Mouse (Mus musculus) MEL (cell line): ENCODE measurements around the gene Nfix. TPM values are rescaled to one million over a fixed set of nuclear protein-coding genes. Genes with fewer than 3 reads are reported as not detected.

ENCODE experiments used
- DNase-seq: peaks from one replicate; pipeline ENCODE4 v3.0.0; 2011; ENCODE audit warnings: low read depth, low spot score
- H3K27ac ChIP-seq: 2 replicates; pipeline ENCODE4 v1.5.1; 2012; ENCODE audit warnings: low read depth, mild to moderate bottlenecking, control low read depth, low read length, moderate library complexity; ENCODE audit not compliant: control insufficient read depth
- H3K27me3 ChIP-seq, 2 experiments: fragments of 150-350 bp in 1 of 2; sonication (generic) in 1 of 2; 2 replicates each; pipeline ENCODE4 v1.6.1; 2012; ENCODE audit warnings: low read length in 2 of 2, mild to moderate bottlenecking in 2 of 2, improper control_type of control experiment in 1 of 2, moderate library complexity in 1 of 2; ENCODE audit not compliant: insufficient read depth in 2 of 2, control insufficient read depth in 1 of 2
- H3K36me3 ChIP-seq, 2 experiments: 2 replicates each; pipeline ENCODE4 v1.6.1; 2012 to 2014; ENCODE audit warnings: low read length in 2 of 2, improper control_type of control experiment in 1 of 2, inconsistent platforms in 1 of 2, mild to moderate bottlenecking in 1 of 2; ENCODE audit not compliant: insufficient read depth in 2 of 2, control insufficient read depth in 1 of 2
- H3K4me1 ChIP-seq, 2 experiments: fragments of 150-350 bp in 1 of 2; sonication (generic) in 1 of 2; 2 replicates each; pipeline ENCODE4 v1.6.1; 2012; ENCODE audit warnings: low read length in 2 of 2, improper control_type of control experiment in 1 of 2, mild to moderate bottlenecking in 1 of 2; ENCODE audit not compliant: insufficient read depth in 2 of 2, control insufficient read depth in 1 of 2
- H3K4me3 ChIP-seq, 2 experiments: fragments of 150-350 bp in 1 of 2; sonication (generic) in 1 of 2; 2 replicates each; pipeline ENCODE4 v1.5.1; 2012; ENCODE audit warnings: low read depth in 2 of 2, low read length in 2 of 2, mild to moderate bottlenecking in 2 of 2, moderate library complexity in 2 of 2, control low read depth in 1 of 2, improper control_type of control experiment in 1 of 2; ENCODE audit not compliant: control insufficient read depth in 1 of 2, insufficient read depth in 1 of 2
- H3K79me2 ChIP-seq: 2 replicates; pipeline ENCODE4 v1.6.1; 2012; ENCODE audit warnings: mild to moderate bottlenecking, low read length, moderate library complexity; ENCODE audit not compliant: control insufficient read depth, poor library complexity, insufficient read depth
- H3K9ac ChIP-seq: 2 replicates; pipeline ENCODE4 v1.6.1; 2012; ENCODE audit warnings: low read depth, mild to moderate bottlenecking, control low read depth, low read length, moderate library complexity; ENCODE audit not compliant: control insufficient read depth, poor library complexity, severe bottlenecking
- H3K9me3 ChIP-seq: fragments of 150-350 bp; sonication (generic); replicated peaks from 2 replicates; pipeline ENCODE4 v1.6.1; 2012; ENCODE audit warnings: mild to moderate bottlenecking, low read length, improper control_type of control experiment, moderate library complexity; ENCODE audit not compliant: insufficient read depth
- BHLHE40 ChIP-seq: IDR thresholded peaks from 2 replicates; pipeline ENCODE4 v1.6.1; 2012; ENCODE audit warnings: low read depth, mild to moderate bottlenecking, inconsistent platforms, low read length, improper control_type of control experiment, borderline replicate concordance
- CHD1 ChIP-seq: IDR thresholded peaks from 2 replicates; pipeline ENCODE4 v1.6.1; 2012; ENCODE audit warnings: low read depth, mild to moderate bottlenecking, inconsistent platforms, low read length, improper control_type of control experiment
- CTCF ChIP-seq, 3 experiments: IDR thresholded peaks in 2 of 3; conservative IDR thresholded peaks in 1 of 3; 2 replicates each; pipeline ENCODE4 v1.5.1; 2011 to 2012; ENCODE audit warnings: low read length in 3 of 3, low read depth in 2 of 3, mild to moderate bottlenecking in 2 of 3, improper control_type of control experiment in 1 of 3, inconsistent platforms in 1 of 3, mixed read lengths in 1 of 3, moderate library complexity in 1 of 3; ENCODE audit not compliant: control insufficient read depth in 1 of 3, insufficient read depth in 1 of 3, poor library complexity in 1 of 3, severe bottlenecking in 1 of 3
- E2F4 ChIP-seq: IDR thresholded peaks from 2 replicates; pipeline ENCODE4 v1.6.1; 2011; ENCODE audit warnings: low read depth, low read length, improper control_type of control experiment, borderline replicate concordance
- ELF1 ChIP-seq: IDR thresholded peaks from 2 replicates; pipeline ENCODE4 v1.6.1; 2014; ENCODE audit warnings: low read depth, mild to moderate bottlenecking, inconsistent platforms, low read length, improper control_type of control experiment, moderate library complexity
- EP300 ChIP-seq, 2 experiments: IDR thresholded peaks; 2 replicates each; pipeline ENCODE4 v1.6.1; 2011; ENCODE audit warnings: improper control_type of control experiment in 2 of 2, low read length in 2 of 2, low read depth in 1 of 2, mild to moderate bottlenecking in 1 of 2
- GABPA ChIP-seq: IDR thresholded peaks from 2 replicates; pipeline ENCODE4 v1.6.1; 2012; ENCODE audit warnings: low read depth, mild to moderate bottlenecking, inconsistent platforms, low read length, improper control_type of control experiment, moderate library complexity
- GATA1 ChIP-seq: IDR thresholded peaks from 2 replicates; pipeline ENCODE4 v1.6.1; 2011; ENCODE audit warnings: low read depth, low read length, improper control_type of control experiment
- HCFC1 ChIP-seq: IDR thresholded peaks from 2 replicates; pipeline ENCODE4 v1.6.1; 2012; ENCODE audit warnings: low read depth, mild to moderate bottlenecking, inconsistent platforms, low read length, improper control_type of control experiment, moderate library complexity
- JUND ChIP-seq: IDR thresholded peaks from 2 replicates; pipeline ENCODE4 v1.6.1; 2011; ENCODE audit warnings: low read depth, mild to moderate bottlenecking, improper control_type of control experiment, low read length
- KAT2A ChIP-seq: conservative IDR thresholded peaks from 2 replicates; pipeline ENCODE4 v1.6.1; 2012; ENCODE audit warnings: low read depth, low read length, improper control_type of control experiment, inconsistent platforms
- MAX ChIP-seq: IDR thresholded peaks from 2 replicates; pipeline ENCODE4 v1.6.1; 2011; ENCODE audit warnings: low read length, improper control_type of control experiment
- MAZ ChIP-seq: IDR thresholded peaks from 2 replicates; pipeline ENCODE4 v1.6.1; 2012; ENCODE audit warnings: low read depth, mild to moderate bottlenecking, inconsistent platforms, low read length, improper control_type of control experiment
- MXI1 ChIP-seq: IDR thresholded peaks from 2 replicates; pipeline ENCODE4 v1.6.1; 2011; ENCODE audit warnings: mild to moderate bottlenecking, low read depth, low read length, improper control_type of control experiment
- NELFE ChIP-seq: IDR thresholded peaks from 2 replicates; pipeline ENCODE4 v1.6.1; 2011; ENCODE audit warnings: low read depth, low read length, improper control_type of control experiment
- NRF1 ChIP-seq: IDR thresholded peaks from 2 replicates; pipeline ENCODE4 v1.6.1; 2014; ENCODE audit warnings: low read depth, mild to moderate bottlenecking, inconsistent platforms, low read length, improper control_type of control experiment, moderate library complexity; ENCODE audit not compliant: poor library complexity, insufficient read depth, severe bottlenecking
- POLR2A ChIP-seq, 2 experiments: IDR thresholded peaks; 2 replicates each; pipeline ENCODE4 v1.6.1; 2011 to 2012; ENCODE audit warnings: low read length in 2 of 2, mild to moderate bottlenecking in 2 of 2, control low read depth in 1 of 2, improper control_type of control experiment in 1 of 2, low read depth in 1 of 2, moderate library complexity in 1 of 2; ENCODE audit not compliant: control insufficient read depth in 1 of 2, insufficient read depth in 1 of 2, poor library complexity in 1 of 2
- POLR2AphosphoS2 ChIP-seq: IDR thresholded peaks from 2 replicates; pipeline ENCODE4 v1.6.1; 2011; ENCODE audit warnings: low read length, improper control_type of control experiment
- POLR2AphosphoS5 ChIP-seq: IDR thresholded peaks from 2 replicates; pipeline ENCODE4 v1.6.1; 2012; ENCODE audit warnings: low read depth, borderline replicate concordance, mild to moderate bottlenecking, inconsistent platforms, low read length, moderate library complexity, mixed read lengths
- SIN3A ChIP-seq: IDR thresholded peaks from 2 replicates; pipeline ENCODE4 v1.6.1; 2012; ENCODE audit warnings: low read length, improper control_type of control experiment, inconsistent platforms
- TAL1 ChIP-seq: IDR thresholded peaks from 2 replicates; pipeline ENCODE4 v1.6.1; 2012; ENCODE audit warnings: mild to moderate bottlenecking, inconsistent platforms, low read length, moderate library complexity, mixed read lengths
- TBP ChIP-seq: IDR thresholded peaks from 2 replicates; pipeline ENCODE4 v1.8.0; 2011; ENCODE audit warnings: low read depth, low read length, improper control_type of control experiment
- TCF12 ChIP-seq: IDR thresholded peaks from 2 replicates; pipeline ENCODE4 v1.6.1; 2014; ENCODE audit warnings: low read depth, mild to moderate bottlenecking, inconsistent platforms, low read length, improper control_type of control experiment, moderate library complexity
- USF1 ChIP-seq: IDR thresholded peaks from 2 replicates; pipeline ENCODE4 v1.6.1; 2014; ENCODE audit warnings: low read depth, mild to moderate bottlenecking, inconsistent platforms, low read length, improper control_type of control experiment, moderate library complexity
- USF2 ChIP-seq, 2 experiments: IDR thresholded peaks; 2 replicates each; pipeline ENCODE4 v1.6.1; 2011 to 2012; ENCODE audit warnings: improper control_type of control experiment in 2 of 2, low read length in 2 of 2, borderline replicate concordance in 1 of 2, inconsistent platforms in 1 of 2, low read depth in 1 of 2, mild to moderate bottlenecking in 1 of 2; ENCODE audit not compliant: insufficient read depth in 1 of 2
- ZC3H11A ChIP-seq: IDR thresholded peaks from 2 replicates; pipeline ENCODE4 v1.6.1; 2012; ENCODE audit warnings: low read depth, mild to moderate bottlenecking, inconsistent platforms, low read length, improper control_type of control experiment
- ZKSCAN1 ChIP-seq: IDR thresholded peaks from 2 replicates; pipeline ENCODE4 v1.6.1; 2012; ENCODE audit warnings: low read depth, mild to moderate bottlenecking, inconsistent platforms, low read length, improper control_type of control experiment, moderate library complexity
- ZMIZ1 ChIP-seq: IDR thresholded peaks from 2 replicates; pipeline ENCODE4 v1.6.1; 2012; ENCODE audit warnings: low read depth, mild to moderate bottlenecking, inconsistent platforms, low read length, improper control_type of control experiment, moderate library complexity
- ZNF384 ChIP-seq: IDR thresholded peaks from 2 replicates; pipeline ENCODE4 v1.6.1; 2012; ENCODE audit warnings: low read depth, mild to moderate bottlenecking, inconsistent platforms, low read length, improper control_type of control experiment
- polyA plus RNA-seq, 2 experiments: library from polyadenylated mRNA; stranded (reverse) in 1 of 2; unstranded in 1 of 2; fragments of >175 nt in 1 of 2; fragments of >200 nt in 1 of 2; gene quantifications; 2 replicates each; pipeline versions ENCODE4 v1.2.1 to v1.2.4; 2012; ENCODE audit warnings: low replicate concordance in 2 of 2, low read depth in 1 of 2; ENCODE audit not compliant: insufficient read length in 2 of 2, insufficient read depth in 1 of 2, missing spikeins in 1 of 2
- total RNA-seq: library from RNA; depleted of rRNA; stranded (reverse); fragments of 300-350 nt; gene quantifications from 2 replicates; pipeline ENCODE4 v1.2.3, GENCODE M21; 2012

The Nfix gene
- total and polyA plus RNA-seq, 3 experiments: 14.4 to 29.1 TPM; not detected in 1

DNA sequence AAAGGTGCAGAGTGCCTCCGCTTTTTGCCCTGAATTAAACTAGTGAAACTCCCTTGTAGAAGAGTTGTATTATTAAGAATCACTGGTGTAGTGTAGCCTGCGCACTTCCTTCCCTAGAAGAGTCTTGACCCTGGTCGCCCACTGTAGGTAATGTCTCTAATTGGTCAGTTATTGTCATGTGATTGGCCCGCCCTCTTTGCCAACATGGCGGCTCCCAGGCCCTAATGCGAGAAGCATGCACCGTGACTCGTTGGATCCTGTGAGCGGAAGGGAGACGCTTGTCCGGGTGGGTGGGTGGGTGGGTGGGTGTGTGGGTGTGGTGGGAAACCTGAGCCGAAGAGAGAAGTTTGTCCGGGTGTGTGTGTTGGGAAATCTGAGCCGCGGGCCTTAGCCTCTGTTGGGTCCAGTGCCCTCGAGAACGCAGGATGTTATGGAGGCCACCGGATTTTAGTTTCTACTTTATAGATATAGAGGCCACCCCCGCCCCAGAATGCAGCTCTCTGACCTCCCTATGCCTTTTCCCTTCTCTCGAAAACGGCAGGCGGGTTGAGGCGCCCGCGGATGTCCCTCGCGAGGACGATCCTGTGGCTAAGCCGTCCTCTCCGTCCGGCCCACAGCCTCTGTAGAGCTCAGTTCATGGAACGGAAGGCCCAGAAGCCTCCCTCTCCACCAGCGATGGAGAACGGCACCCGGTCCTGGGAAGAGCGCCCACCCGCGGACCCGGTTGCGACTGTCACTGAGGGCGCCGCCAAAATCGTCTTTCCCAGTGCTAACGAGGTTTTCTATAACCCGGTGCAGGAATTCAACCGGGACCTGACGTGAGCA is 110.8 kb downstream of the Nfix start (continued):
- TF ChIP-seq ELF1 (peak; percentile 77), POLR2AphosphoS5 (no peak), KAT2A (peak; percentile 74; the same call in 1 of the 2 replicates), GABPA (no peak), POLR2AphosphoS2 (no peak), USF2 (IDR thresholded peaks at IDR 0.05; ENCODE audit: borderline replicate concordance in 1 of 2, insufficient read depth in 1 of 2, low read depth in 1 of 2, low read length in 2 of 2) (peak; percentile 63 to 85), GATA1 (no peak), MAZ (no peak), MAX (peak; percentile 90), CTCF (IDR thresholded peaks at IDR 0.05 in 2 of 3, conservative IDR thresholded peaks at IDR 0.05 in 1 of 3; ENCODE audit: control insufficient read depth in 1 of 3, insufficient read depth in 1 of 3, low read depth in 2 of 3, low read length in 3 of 3, poor library complexity in 1 of 3, severe bottlenecking in 1 of 3) (peak in 2 of 3 experiments; percentile 29 to 31; a peak in 3 of 6 replicates), SIN3A (peak; percentile 99)

DNA sequence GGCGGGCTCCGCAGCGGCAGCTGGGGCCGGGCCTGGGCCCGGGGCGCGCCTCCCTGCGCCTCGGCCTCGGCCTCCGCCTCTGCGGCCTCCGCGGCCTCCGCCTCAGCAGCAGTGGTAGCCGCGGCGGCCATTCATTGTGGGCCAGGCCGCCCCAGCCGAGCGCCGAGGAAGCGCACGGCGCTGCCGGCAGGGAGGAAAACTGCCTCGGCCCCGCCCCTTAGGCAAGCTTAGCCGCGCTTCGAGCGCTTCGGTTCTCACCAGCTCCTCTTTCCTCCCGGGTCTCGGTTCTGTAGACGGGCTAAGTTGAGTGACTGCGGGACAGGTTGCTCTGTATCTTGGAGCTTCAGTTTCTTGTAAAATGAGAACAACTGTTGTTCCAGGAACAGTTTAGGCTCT is 112.4 kb downstream of the Nfix start, which contains the start of gene Nacc1:
TSS of gene Nacc1 (minus strand) at position 158 of the 396 bp plus-strand sequence.
- peak within 1 kb of the TSS; percentile 70 to 93 for H3K4me3 ChIP-seq
- H3K79me2 ChIP-seq: peaks cover 68% of the 10 kb centered on the region
- peak; percentile 90 for DNase-seq
- no peaks in the 10 kb centered on the region for H3K9me3 ChIP-seq
- no peaks in the 10 kb centered on the region for H3K27me3 ChIP-seq
- TF ChIP-seq KAT2A: peak; percentile 55; the same call in 1 of the 2 replicates
- peak; percentile 83 for TF ChIP-seq MXI1
- peak; percentile 88 for TF ChIP-seq HCFC1
- no peak for TF ChIP-seq ZC3H11A
- TF ChIP-seq POLR2AphosphoS5: no peak
- no peak for TF ChIP-seq JUND
- TF ChIP-seq ZNF384: no peak
- TF ChIP-seq USF1: peak; percentile 60
- no peak for TF ChIP-seq CHD1
- peak; percentile 27; the same call in 1 of the 2 replicates for TF ChIP-seq NRF1
- TF ChIP-seq POLR2A (IDR thresholded peaks at IDR 0.05; ENCODE audit: control insufficient read depth in 1 of 2, insufficient read depth in 1 of 2, low read depth in 1 of 2, low read length in 2 of 2, poor library complexity in 1 of 2): peak; percentile 63 to 67; a peak in 2 of 4 replicates
- TF ChIP-seq ZMIZ1: no peak
- TF ChIP-seq E2F4: no peak
- TF ChIP-seq GATA1: no peak
- TF ChIP-seq ELF1: peak; percentile 73
- TF ChIP-seq MAX: no peak
- 0 out of 2 replicates have a peak, but pooled peaks have one; percentile 46 for TF ChIP-seq POLR2AphosphoS2
- no peak for TF ChIP-seq ZKSCAN1
- TF ChIP-seq MAZ: peak; percentile 77; the same call in 1 of the 2 replicates
- no peak for TF ChIP-seq EP300 (IDR thresholded peaks at IDR 0.05; ENCODE audit: low read depth in 1 of 2, low read length in 2 of 2)
- TF ChIP-seq SIN3A: peak; percentile 91
- peak; percentile 73; the same call in 1 of the 2 replicates for TF ChIP-seq TBP
- TF ChIP-seq NELFE: peak; percentile 70
- TF ChIP-seq TCF12: peak; percentile 78
- no peak for TF ChIP-seq TAL1
- no peak for TF ChIP-seq BHLHE40
- H3K9ac ChIP-seq: peak within 1 kb of the TSS; percentile 87
- H3K4me1 ChIP-seq: peaks cover 0 to 15% of the 10 kb centered on the region in 2 experiments; a peak in 2 of 4 replicates
- peak within 1 kb of the TSS; percentile 82 for H3K27ac ChIP-seq
- peaks cover 6 to 19% of the 10 kb centered on the region in 2 experiments for H3K36me3 ChIP-seq
